ENCODE assay signal across 21 mouse cellular contexts in the genomic region with DNA sequence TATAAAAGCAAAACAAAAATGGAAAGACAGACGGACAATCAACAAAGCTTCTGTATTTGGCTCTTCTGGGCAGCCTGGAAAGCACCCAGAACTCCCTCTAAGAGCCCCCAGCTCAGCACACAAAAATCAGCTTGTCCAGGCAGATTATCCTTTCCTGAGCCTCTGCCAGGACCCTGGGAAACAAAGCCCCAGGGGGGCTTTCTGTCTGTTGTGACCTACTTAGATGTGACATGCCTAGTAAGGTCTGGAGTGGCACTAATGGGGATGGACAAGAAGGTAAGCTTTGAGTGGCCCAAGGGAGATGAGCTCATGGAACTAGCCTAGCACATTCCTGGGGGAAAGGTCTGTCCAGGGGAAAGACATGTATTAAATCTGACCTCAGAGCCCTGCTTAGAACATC.
DNase-seq lines count a peak whose midpoint lies in the region; ATAC-seq lines count a peak whose summit lies in the region.
"Had no signal": no experiment of that assay in that cellular context is flagged by ENCODE, and none has a peak within 500 bp of the region (broad histone marks: within the 10 kb centered on the region; RNA-seq: fewer than 3 reads in every experiment).

No protein-coding gene starts in this region.

- H3K36me3 ChIP-seq in midbrain, embryonic 14.5 days (ENCODE audit: control insufficient read depth, insufficient read depth, low read length), result no peaks in the 10 kb centered on the region
- no peaks in the 10 kb centered on the region for H3K36me3 ChIP-seq in midbrain, embryonic 13.5 days
- H3K36me3 ChIP-seq: hindbrain, embryonic 10.5 days; limb, embryonic 13.5 days; liver, embryonic 13.5 days; midbrain, embryonic 12.5 days had no signal

- no peak overlapping the region for H3K4me2 ChIP-seq in midbrain, embryonic 14.5 days (ENCODE audit: low read length)
- no peak overlapping the region for H3K4me2 ChIP-seq in midbrain, embryonic 13.5 days (replicated peaks)
- H3K4me2 ChIP-seq: heart, embryonic 11.5 days; limb, embryonic 13.5 days; liver, embryonic 13.5 days; midbrain, embryonic 12.5 days had no signal

- 60% methylated on average over 1 of the region's 1 CpGs for WGBS in midbrain, embryonic 14.5 days
- 74% methylated on average over 1 of the region's 1 CpGs for WGBS in midbrain, embryonic 13.5 days

- DNase-seq in cerebellum, adult 11 months, result peak; percentile 4
- no peak for DNase-seq in cerebellum, adult 18-20 months
- DNase-seq in midbrain, embryonic 14.5 days, result peak; percentile 44
- peak; percentile 68 to 75 for DNase-seq in cerebellum, postnatal 14 days
- peak; percentile 86 for DNase-seq in retina, postnatal 7 days (ENCODE audit: low read depth, low spot score)
- DNase-seq in heart, postnatal 25 days (ENCODE audit: low spot score), result no peak
- DNase-seq in heart, adult 8-10 months (ENCODE audit: low spot score), result no peak
- DNase-seq: adrenal gland, postnatal 14 days; gastrocnemius, adult 2 months; kidney, postnatal 25 days; layer of hippocampus, postnatal 36 days; liver, embryonic 13.5 days; lung, adult 2 months; lung, postnatal 14 days had no signal

- no peak for ATAC-seq in midbrain, embryonic 14.5 days (ENCODE audit: low FRiP score, low TSS enrichment)
- no peak for ATAC-seq in midbrain, embryonic 13.5 days
- ATAC-seq: intestine, postnatal 0 days had no signal

- no peaks in the 10 kb centered on the region for H3K9me3 ChIP-seq in midbrain, embryonic 14.5 days (ENCODE audit: control insufficient read depth, low read length)
- H3K9me3 ChIP-seq in midbrain, embryonic 13.5 days, result no peaks in the 10 kb centered on the region
- H3K9me3 ChIP-seq: hindbrain, embryonic 10.5 days; limb, embryonic 13.5 days; midbrain, embryonic 12.5 days had no signal

- no peak overlapping the region for H3K9ac ChIP-seq in midbrain, embryonic 14.5 days (replicated peaks; ENCODE audit: low read length)
- H3K9ac ChIP-seq in midbrain, embryonic 13.5 days (replicated peaks), result no peak overlapping the region
- H3K9ac ChIP-seq: limb, embryonic 13.5 days; liver, embryonic 13.5 days; midbrain, embryonic 12.5 days had no signal

- no peaks in the 10 kb centered on the region for H3K4me1 ChIP-seq in midbrain, embryonic 14.5 days (ENCODE audit: control insufficient read depth, insufficient read depth, low read length)
- H3K4me1 ChIP-seq in midbrain, embryonic 13.5 days (replicated peaks), result 0 out of 2 replicates have a peak, but pooled peaks cover 2% of the 10 kb centered on the region
- H3K4me1 ChIP-seq: hindbrain, embryonic 10.5 days; limb, embryonic 13.5 days; liver, embryonic 13.5 days; midbrain, embryonic 12.5 days had no signal

- no peaks in the 10 kb centered on the region for H3K27me3 ChIP-seq in midbrain, embryonic 14.5 days (ENCODE audit: control insufficient read depth, insufficient read depth, low read length)
- no peaks in the 10 kb centered on the region for H3K27me3 ChIP-seq in midbrain, embryonic 13.5 days
- H3K27me3 ChIP-seq: limb, embryonic 13.5 days; liver, embryonic 13.5 days; midbrain, embryonic 12.5 days had no signal

- no peak overlapping the region for H3K27ac ChIP-seq in midbrain, embryonic 14.5 days (replicated peaks; ENCODE audit: low read depth, low read length)
- H3K27ac ChIP-seq in midbrain, embryonic 13.5 days, result no peak overlapping the region
- H3K27ac ChIP-seq: gastrocnemius, adult 2 months; hindbrain, embryonic 10.5 days; layer of hippocampus, adult 2 months; limb, embryonic 13.5 days; liver, embryonic 13.5 days; midbrain, embryonic 12.5 days had no signal

- H3K4me3 ChIP-seq in midbrain, embryonic 14.5 days (replicated peaks; ENCODE audit: low read depth, low read length), result no peak overlapping the region
- no peak overlapping the region for H3K4me3 ChIP-seq in midbrain, embryonic 13.5 days (replicated peaks)
- H3K4me3 ChIP-seq: gastrocnemius, adult 2 months; hindbrain, embryonic 10.5 days; layer of hippocampus, adult 2 months; limb, embryonic 13.5 days; liver, embryonic 13.5 days; midbrain, embryonic 12.5 days had no signal

- intact Hi-C loops in heart, postnatal 25 days (cut with DNase I), result no loop called here

Comparison
In these comparisons a context has a peak if more than half of its experiments do, and no peak if none do; other contexts are left out.
1. DNase-seq: peak in cerebellum, adult 11 months (single experiment), midbrain, embryonic 14.5 days (single experiment), cerebellum, postnatal 14 days (2 of 2) and retina, postnatal 7 days (single experiment); none in cerebellum, adult 18-20 months (0 of 2), heart, postnatal 25 days (single experiment) and heart, adult 8-10 months (single experiment).